Mouse (Mus musculus): ENCODE measurements at regions not wholly inside any gene's neighbourhood (a gene's known extent, or its start where the extent isn't known, plus 50 kb on each side); places are given as distances from the start of the nearest gene placed in this dataset.

DNA sequence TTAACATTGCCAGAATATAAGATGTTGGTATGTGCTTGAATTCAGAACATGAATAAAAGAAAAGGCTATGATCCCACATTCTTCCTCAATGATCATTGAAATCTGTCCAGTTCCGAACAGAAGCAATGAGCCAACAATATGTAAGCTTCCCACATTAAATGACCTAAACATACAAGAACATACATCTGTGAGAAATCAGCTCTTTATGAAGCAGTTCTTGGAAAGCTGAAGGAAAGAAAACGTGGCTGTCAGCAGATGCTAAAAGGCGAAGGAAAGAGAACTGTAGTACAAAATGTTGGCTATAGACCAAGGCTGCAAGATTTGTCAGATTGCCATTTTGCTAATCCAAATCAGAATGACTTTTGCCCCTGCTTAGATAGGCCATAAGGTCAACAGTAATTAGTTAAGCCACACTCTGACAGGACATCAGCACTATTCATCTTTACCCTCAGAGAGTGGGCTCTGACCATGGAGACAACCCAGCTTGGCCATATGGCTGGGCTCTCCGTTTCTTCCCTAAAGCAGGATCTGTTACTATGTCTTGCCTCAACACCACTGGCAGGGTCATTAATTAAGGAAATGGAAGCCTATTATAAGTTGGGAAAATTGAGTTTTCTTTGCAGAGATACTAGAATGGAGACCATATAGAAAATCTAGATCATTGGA, 76.1 kb upstream of the Gm4301 start:
- TF ChIP-seq CTCF (IDR thresholded peaks at IDR 0.05; ENCODE audit: control insufficient read depth, insufficient read depth, insufficient read length) (no peak), MYOD1 (IDR thresholded peaks at IDR 0.05; ENCODE audit: control insufficient read depth, insufficient read length, low read depth) (no peak), MAX (IDR thresholded peaks at IDR 0.05) (no peak), CEBPB (IDR thresholded peaks at IDR 0.05; ENCODE audit: low read depth) (no peak), MYOG (IDR thresholded peaks at IDR 0.05; ENCODE audit: control insufficient read depth, extremely low read depth, insufficient read length) (no peak), FOSL1 (IDR thresholded peaks at IDR 0.05; ENCODE audit: insufficient read depth, low read length, poor library complexity, severe bottlenecking) (no peak), USF1 (IDR thresholded peaks at IDR 0.05; ENCODE audit: low read depth) (no peak)

Data from C2C12 (cell line).